In the genomic region with DNA sequence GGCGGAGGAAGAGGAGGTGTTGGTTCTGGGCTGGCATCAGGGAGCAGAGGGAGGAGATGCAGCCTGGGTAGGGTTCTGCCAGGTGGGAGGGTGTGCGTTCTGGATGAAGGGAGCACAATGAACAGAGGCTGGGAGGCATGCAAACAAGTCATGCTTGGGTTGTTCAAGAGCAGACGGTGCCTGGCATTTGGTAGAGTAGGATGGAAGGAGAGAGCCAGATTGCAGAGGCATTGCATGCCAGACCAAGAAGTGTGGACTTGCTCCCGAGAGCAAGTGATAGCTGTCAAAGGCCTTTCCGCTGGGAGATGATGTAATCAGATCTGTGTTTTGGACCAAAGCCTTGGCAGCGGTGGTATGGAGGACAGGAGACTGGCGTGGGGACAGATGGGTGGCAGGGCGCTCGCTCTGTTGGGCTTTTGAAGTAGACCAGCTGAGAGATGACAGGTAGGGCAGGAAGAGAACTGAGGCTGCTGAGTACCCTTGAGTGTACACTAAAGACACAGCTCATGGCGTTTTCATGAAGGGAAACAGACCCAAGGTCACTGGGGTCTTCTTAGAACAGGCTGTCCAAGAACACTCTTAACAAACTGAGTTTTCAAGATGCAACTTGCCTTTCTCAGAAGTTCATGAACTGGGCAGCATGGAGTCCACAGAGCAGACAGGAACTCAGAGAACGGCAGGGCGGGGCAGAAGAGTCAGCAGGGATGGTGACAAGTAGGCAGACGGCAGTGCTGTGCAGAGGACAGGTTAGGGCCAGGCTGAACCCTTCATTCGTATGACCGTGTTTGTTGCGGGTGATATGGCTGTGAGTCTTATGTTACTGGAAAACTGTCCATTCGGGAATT, we compare ENCODE assay signal across 8 mouse cellular contexts. TPM values are rescaled to one million over a fixed set of nuclear protein-coding genes. Genes with fewer than 3 reads are reported as not detected.
DNase-seq lines count a peak whose midpoint lies in the region; ATAC-seq and TF ChIP-seq lines count a peak whose summit lies in the region.

No protein-coding gene starts in this region.

- no peaks in the 10 kb centered on the region for H3K36me3 ChIP-seq in heart, embryonic 16.5 days (ENCODE audit: control insufficient read depth, insufficient read depth)
- no peaks in the 10 kb centered on the region for H3K36me3 ChIP-seq in stomach, embryonic 15.5 days
- H3K36me3 ChIP-seq in midbrain, embryonic 16.5 days (ENCODE audit: control insufficient read depth, insufficient read depth, low read length): no peaks in the 10 kb centered on the region

- TF ChIP-seq POLR2A in cerebellum, adult 2 months (IDR thresholded peaks at IDR 0.05; ENCODE audit: borderline replicate concordance, insufficient read depth, low read length): no peak

- no peaks in the 10 kb centered on the region for H3K9me3 ChIP-seq in heart, embryonic 16.5 days (replicated peaks; ENCODE audit: control insufficient read depth, low read length)
- no peaks in the 10 kb centered on the region for H3K9me3 ChIP-seq in stomach, embryonic 15.5 days
- no peaks in the 10 kb centered on the region for H3K9me3 ChIP-seq in midbrain, embryonic 16.5 days (replicated peaks; ENCODE audit: control insufficient read depth, low read length, poor library complexity, severe bottlenecking)

- H3K9ac ChIP-seq in heart, embryonic 16.5 days (ENCODE audit: low read length): no peak overlapping the region
- H3K9ac ChIP-seq in stomach, embryonic 15.5 days: no peak overlapping the region
- no peak overlapping the region for H3K9ac ChIP-seq in midbrain, embryonic 16.5 days (ENCODE audit: low read depth, low read length)

- peak; percentile 52; the same call in 1 of the 2 replicates for ATAC-seq in heart, embryonic 16.5 days (replicated peaks; ENCODE audit: extremely low read depth, insufficient read depth, low FRiP score)
- ATAC-seq in stomach, embryonic 15.5 days (ENCODE audit: insufficient read depth, low FRiP score, low read depth): peak; percentile 18; the same call in 1 of the 2 replicates
- ATAC-seq in midbrain, embryonic 16.5 days: no peak

- peak overlapping the region; percentile 13; the same call in 1 of the 2 replicates for H3K4me2 ChIP-seq in heart, embryonic 16.5 days (ENCODE audit: low read depth, low read length)
- no peak overlapping the region for H3K4me2 ChIP-seq in stomach, embryonic 15.5 days
- no peak overlapping the region for H3K4me2 ChIP-seq in midbrain, embryonic 16.5 days (ENCODE audit: low read length)

- no peak for TF ChIP-seq CTCF in cerebellum, adult 2 months (IDR thresholded peaks at IDR 0.05; ENCODE audit: borderline replicate concordance, insufficient read depth, low read depth, low read length)

- peak overlapping the region; percentile 75 for H3K27ac ChIP-seq in cerebellum, adult 2 months (ENCODE audit: insufficient read depth, low read length)
- H3K27ac ChIP-seq in heart, embryonic 16.5 days (ENCODE audit: low read length): peak overlapping the region; percentile 80
- H3K27ac ChIP-seq in stomach, embryonic 15.5 days: peak overlapping the region; percentile 31; the same call in 1 of the 2 replicates
- H3K27ac ChIP-seq in midbrain, embryonic 16.5 days (ENCODE audit: low read length): no peak overlapping the region

- H3K27me3 ChIP-seq in cerebellum, adult 2 months (ENCODE audit: control insufficient read depth, insufficient read depth, low read length): no peaks in the 10 kb centered on the region
- H3K27me3 ChIP-seq in heart, embryonic 16.5 days (ENCODE audit: control insufficient read depth, insufficient read depth, low read length): no peaks in the 10 kb centered on the region
- no peaks in the 10 kb centered on the region for H3K27me3 ChIP-seq in stomach, embryonic 15.5 days (replicated peaks)
- no peaks in the 10 kb centered on the region; the same call in 1 of the 2 replicates for H3K27me3 ChIP-seq in midbrain, embryonic 16.5 days (ENCODE audit: control insufficient read depth, insufficient read depth, low read depth, low read length)

- peaks cover 23% of the 10 kb centered on the region for H3K4me1 ChIP-seq in cerebellum, adult 2 months (ENCODE audit: control insufficient read depth, insufficient read depth, low read length)
- H3K4me1 ChIP-seq in heart, embryonic 16.5 days (ENCODE audit: control insufficient read depth, insufficient read depth, low read length): peaks cover 64% of the 10 kb centered on the region
- H3K4me1 ChIP-seq in stomach, embryonic 15.5 days: peaks cover 28% of the 10 kb centered on the region
- H3K4me1 ChIP-seq in midbrain, embryonic 16.5 days (ENCODE audit: control insufficient read depth, insufficient read depth, low read length): no peaks in the 10 kb centered on the region

- H3K4me3 ChIP-seq in cerebellum, adult 2 months (replicated peaks; ENCODE audit: insufficient read depth, low read depth, low read length): no peak overlapping the region
- no peak overlapping the region for H3K4me3 ChIP-seq in heart, embryonic 16.5 days (ENCODE audit: low read length)
- H3K4me3 ChIP-seq in stomach, embryonic 15.5 days (replicated peaks): no peak overlapping the region
- no peak overlapping the region for H3K4me3 ChIP-seq in midbrain, embryonic 16.5 days (ENCODE audit: low read depth, low read length)

- peak; percentile 33 for DNase-seq in ovary, postnatal 36 days (ENCODE audit: low spot score)
- no peak for DNase-seq in ovary, postnatal 14 days (ENCODE audit: low spot score)
- peak; percentile 61 to 78 for DNase-seq in cerebellum, adult 2 months
- DNase-seq in layer of hippocampus, adult 18-20 months (ENCODE audit: low spot score in 2 of 2): peak; percentile 72 to 84
- DNase-seq in spleen, postnatal 36 days (ENCODE audit: low spot score in 2 of 2): no peak

- 29% methylated on average over 17 of the region's 17 CpGs for WGBS in cerebellum, adult 2 months
- WGBS in heart, embryonic 16.5 days: 40% methylated on average over 17 of the region's 17 CpGs
- 65% methylated on average over 17 of the region's 17 CpGs for WGBS in stomach, embryonic 15.5 days
- 82% methylated on average over 17 of the region's 17 CpGs for WGBS in midbrain, embryonic 16.5 days

RNA-seq across cellular contexts. Expression of a gene that starts 16.4 kb away (rescaled TPM):
- 40.7 and 41.2 TPM in 2 replicates for polyA plus RNA-seq in cerebellum, adult 2 months (2012; rRNA removed)
- 27.3 and 29.1 TPM in 2 replicates for polyA plus RNA-seq in heart, embryonic 16.5 days (2015; fragmentation: Nextera tagmentation; extraction: Ambion mirVana)
- 100 to 1,000 TPM; 109 to 114 TPM for total RNA-seq in layer of hippocampus, adult 18-20 months (2021)
- polyA plus RNA-seq in stomach, embryonic 15.5 days (2015; fragmentation: Nextera tagmentation; extraction: Ambion mirVana): 28.1 and 28.8 TPM in 2 replicates
- 4.2 and 4.5 TPM in 2 replicates for polyA plus RNA-seq in midbrain, embryonic 16.5 days (2015; fragmentation: Nextera tagmentation; extraction: Ambion mirVana)

Comparison
In these comparisons a context has a peak if more than half of its experiments do, and no peak if none do; other contexts are left out.
1. DNase-seq: peak in ovary, postnatal 36 days (single experiment), cerebellum, adult 2 months (2 of 2) and layer of hippocampus, adult 18-20 months (2 of 2); none in ovary, postnatal 14 days (single experiment) and spleen, postnatal 36 days (0 of 2).